Mouse (Mus musculus) small intestine, adult 2 months (tissue): Measurements from ENCODE around the gene Rassf5.

ENCODE experiments used
- CTCF ChIP-seq: fragments of 200-500 bp; IDR thresholded peaks from 2 replicates; pipeline ENCODE4 v1.5.1; 2012; ENCODE audit warnings: low read depth, mild to moderate bottlenecking, control low read depth, inconsistent platforms, low read length, moderate library complexity, mixed read lengths; ENCODE audit not compliant: insufficient replicate concordance, insufficient read length; ENCODE audit errors: extremely low read depth
- POLR2A ChIP-seq: fragments of 200-500 bp; IDR thresholded peaks from 2 replicates; pipeline ENCODE4 v1.6.1; 2012; ENCODE audit warnings: low read depth, mild to moderate bottlenecking, control low read depth, inconsistent platforms, low read length, moderate library complexity

DNA sequence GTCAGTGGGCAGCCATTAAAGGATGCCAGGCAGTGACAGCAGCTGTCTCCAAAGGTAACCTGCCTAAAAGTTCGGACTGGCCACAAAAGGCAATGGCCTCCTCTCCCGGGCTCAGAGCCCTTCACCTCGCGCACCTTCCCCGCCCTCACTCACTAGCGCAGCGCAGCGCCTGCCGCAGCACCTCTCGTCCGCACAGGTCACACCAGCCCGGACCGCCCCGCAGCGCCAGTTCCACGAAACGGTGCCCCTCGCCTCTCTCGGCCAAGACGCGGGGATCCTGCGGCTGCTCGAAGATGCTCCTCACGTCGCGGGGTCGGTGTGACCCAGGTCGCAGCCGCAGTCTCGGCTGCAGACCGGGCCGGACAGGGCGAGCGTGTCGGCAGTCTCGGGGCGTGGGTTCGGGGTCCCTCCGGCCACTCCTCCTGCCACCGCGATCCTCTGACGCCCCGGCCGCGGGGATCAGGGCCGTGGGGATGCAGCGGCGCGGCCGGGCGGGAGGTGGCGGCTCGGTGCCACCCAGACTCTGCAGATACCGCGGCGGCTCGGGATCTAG, 446 bp downstream of the Rassf5 start:
- TF ChIP-seq CTCF (no peak), POLR2A (no peak)
